Mouse (Mus musculus): ENCODE results near the gene Exoc6. TPM values are rescaled to one million over a fixed set of nuclear protein-coding genes. Genes with fewer than 3 reads are reported as not detected.
"Not testable (repeated sequence)": the region's sequence is repeated elsewhere in the genome, so short reads cannot be mapped to it uniquely, and the experiment has no call there.

Gene Exoc6
- total RNA-seq, 2 experiments from 2014 or later, result 42.6 to 43.1 TPM

- DNase-seq (ENCODE audit: low spot score in 2 of 2), result no peak
- intact Hi-C loops (cut with DNase I), result no loop called here
Observed at GRCm38 (mm10) chr19:37534737-37535365, 15.4 kb upstream of the Exoc6 start.

GRCm38 (mm10) chr19:37536426-37536825 lies 13.8 kb upstream of the Exoc6 start:
- DNase-seq (ENCODE audit: low spot score in 2 of 2), result no peak
- intact Hi-C loops (cut with DNase I), result no loop called here

- intact Hi-C loops (cut with DNase I), result no loop called here
- DNase-seq (ENCODE audit: low spot score in 2 of 2), result no peak
Observed at GRCm38 (mm10) chr19:37537717-37538116, 12.5 kb upstream of the Exoc6 start.

GRCm38 (mm10) chr19:37540201-37540600 lies 10.0 kb upstream of the Exoc6 start:
- intact Hi-C loops (cut with DNase I), result no loop called here
- no peak for DNase-seq (ENCODE audit: low spot score in 2 of 2)

GRCm38 (mm10) chr19:37543537-37544326 lies 6.5 kb upstream of the Exoc6 start:
- no peak for DNase-seq (ENCODE audit: low spot score in 2 of 2)
- intact Hi-C loops (cut with DNase I), result no loop called here

- DNase-seq (ENCODE audit: low spot score in 2 of 2), result no peak
- intact Hi-C loops (cut with DNase I), result no loop called here
Observed at GRCm38 (mm10) chr19:37544476-37544875, 5.7 kb upstream of the Exoc6 start.

GRCm38 (mm10) chr19:37545231-37545630 lies 5.0 kb upstream of the Exoc6 start:
- no peak for DNase-seq (ENCODE audit: low spot score in 2 of 2)
- intact Hi-C loops (cut with DNase I), result no loop called here

GRCm38 (mm10) chr19:37545725-37546124 lies 4.5 kb upstream of the Exoc6 start:
- intact Hi-C loops (cut with DNase I), result no loop called here
- DNase-seq (ENCODE audit: low spot score in 2 of 2), result no peak

- intact Hi-C loops (cut with DNase I), result no loop called here
- no peak for DNase-seq (ENCODE audit: low spot score in 2 of 2)
Observed at GRCm38 (mm10) chr19:37546776-37547175, 3.4 kb upstream of the Exoc6 start.

- intact Hi-C loops (cut with DNase I), result loop anchor here (5.0 kb wide), 1 partner anchor 54 kb away; no protein-coding TSS in a partner anchor
- no peak for DNase-seq (ENCODE audit: low spot score in 2 of 2)
Observed at GRCm38 (mm10) chr19:37551040-37551566, 885 bp downstream of the Exoc6 start.

- DNase-seq (ENCODE audit: low spot score in 2 of 2), result no peak
- intact Hi-C loops (cut with DNase I), result loop anchor here (5.0 kb wide), 1 partner anchor 56 kb away; no protein-coding TSS in a partner anchor
Observed at GRCm38 (mm10) chr19:37553376-37554265, 3.4 kb downstream of the Exoc6 start.

GRCm38 (mm10) chr19:37554266-37554650 lies 4.0 kb downstream of the Exoc6 start:
- intact Hi-C loops (cut with DNase I), result loop anchor here (5.0 kb wide), 1 partner anchor 57 kb away; no protein-coding TSS in a partner anchor
- DNase-seq (ENCODE audit: low spot score in 2 of 2), result not testable (repeated sequence)

- no peak for DNase-seq (ENCODE audit: low spot score in 2 of 2)
- intact Hi-C loops (cut with DNase I), result no loop called here
Observed at GRCm38 (mm10) chr19:37555863-37556566, 5.8 kb downstream of the Exoc6 start.

GRCm38 (mm10) chr19:37557898-37558297 lies 7.7 kb downstream of the Exoc6 start:
- no peak for DNase-seq (ENCODE audit: low spot score in 2 of 2)
- intact Hi-C loops (cut with DNase I), result no loop called here

GRCm38 (mm10) chr19:37559286-37560079 lies 9.3 kb downstream of the Exoc6 start:
- intact Hi-C loops (cut with DNase I), result loop anchor here (10.0 kb wide), 1 partner anchor 375 kb away; no protein-coding TSS in a partner anchor
- peak in 1 of 2 experiments; percentile 32 for DNase-seq (ENCODE audit: low spot score in 2 of 2)

- intact Hi-C loops (cut with DNase I), result loop anchor here (10.0 kb wide), 1 partner anchor 375 kb away; no protein-coding TSS in a partner anchor
- no peak for DNase-seq (ENCODE audit: low spot score in 2 of 2)
Observed at GRCm38 (mm10) chr19:37560080-37560427, 9.8 kb downstream of the Exoc6 start.

GRCm38 (mm10) chr19:37561106-37561892 lies 11.1 kb downstream of the Exoc6 start:
- intact Hi-C loops (cut with DNase I), result loop anchor here (10.0 kb wide), 1 partner anchor 374 kb away; no protein-coding TSS in a partner anchor
- no peak for DNase-seq (ENCODE audit: low spot score in 2 of 2)
